Mouse (Mus musculus) adrenal gland, adult 2 months (tissue): ENCODE data around the gene Naga. TPM values are rescaled to one million over a fixed set of nuclear protein-coding genes. Genes with fewer than 3 reads are reported as not detected.
A peak's percentile ranks its signal among the peaks of the same experiment; 100 is the strongest.

Source experiments
- DNase-seq: peaks from one replicate; pipeline ENCODE4 v3.0.0; 2021
- polyA plus RNA-seq: library from polyadenylated mRNA; depleted of rRNA; stranded (reverse); fragments of >200 nt; gene quantifications from 2 replicates; pipeline ENCODE4 v1.2.3, GENCODE M21; 2012
- total RNA-seq, 2 experiments: library from RNA; stranded (reverse); gene quantifications; 2 replicates each; pipeline ENCODE4 v1.2.3; 2021

The Naga gene
- total and polyA plus RNA-seq, 3 experiments: 62.8 to 165 (median 64.0) TPM

DNA sequence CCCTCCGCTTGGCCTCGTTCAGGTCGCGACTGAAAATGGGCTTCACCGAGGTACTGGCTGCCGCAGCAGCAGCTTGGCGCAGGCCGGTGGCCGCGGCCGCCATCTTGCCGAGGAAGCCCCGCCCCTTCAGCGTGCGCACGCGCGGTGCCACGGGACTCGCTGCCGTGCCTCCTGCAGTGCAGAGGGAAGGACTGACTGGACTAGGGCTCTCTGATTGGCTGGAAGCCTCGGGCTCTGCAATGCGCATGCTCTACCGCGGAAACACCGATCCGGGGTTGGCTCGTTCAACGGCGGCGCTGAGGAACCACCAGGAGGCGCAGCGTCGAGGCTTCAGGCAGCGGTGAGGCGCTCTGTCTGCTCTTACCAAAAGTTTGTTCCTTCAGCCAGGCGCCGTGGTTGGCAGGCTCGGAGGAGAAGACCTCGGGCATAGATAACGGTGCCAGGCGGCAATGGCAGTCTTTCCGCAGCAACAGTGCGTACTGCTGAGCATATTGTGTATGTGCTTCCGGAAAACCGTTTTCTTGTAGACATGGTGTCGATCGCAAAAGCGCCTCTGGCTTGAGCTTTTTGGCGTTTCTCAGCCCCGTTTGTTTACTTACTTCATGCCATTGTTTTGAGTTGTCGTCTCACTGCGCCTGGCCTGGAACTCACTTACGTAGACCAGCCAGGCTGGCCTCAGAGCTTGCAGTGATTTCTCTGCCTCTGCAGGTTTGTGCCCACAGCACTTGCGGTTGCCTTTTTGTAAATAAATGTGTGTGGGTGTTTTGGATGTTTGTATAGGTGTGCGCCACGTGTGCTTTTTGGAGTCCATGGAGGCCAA is 15.6 kb upstream of the Naga start, which contains the start of gene Ndufa6:
Ndufa6 (minus strand) TSS at position 197 of the 820 bp plus-strand sequence.
- DNase-seq: peak; percentile 98

DNA sequence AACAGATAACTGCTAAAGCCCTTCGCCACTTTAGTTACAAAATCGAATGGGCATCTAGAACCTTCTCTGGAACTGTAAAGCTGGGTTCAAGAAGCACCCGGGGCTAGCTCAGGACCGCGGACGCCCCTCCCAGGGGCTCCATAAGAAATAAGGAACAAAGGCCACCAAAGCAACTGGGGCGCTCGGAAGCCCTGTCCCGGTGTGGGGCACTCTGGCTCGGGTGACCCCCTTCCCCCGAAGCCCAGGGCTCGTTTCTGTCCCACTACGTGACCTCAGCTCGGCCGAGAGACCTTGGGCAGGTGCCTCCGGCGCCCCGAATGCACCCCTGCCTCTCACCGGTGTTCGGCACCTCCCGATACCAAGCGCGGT is 15.0 kb upstream of the Naga start:
- DNase-seq: no peak

DNA sequence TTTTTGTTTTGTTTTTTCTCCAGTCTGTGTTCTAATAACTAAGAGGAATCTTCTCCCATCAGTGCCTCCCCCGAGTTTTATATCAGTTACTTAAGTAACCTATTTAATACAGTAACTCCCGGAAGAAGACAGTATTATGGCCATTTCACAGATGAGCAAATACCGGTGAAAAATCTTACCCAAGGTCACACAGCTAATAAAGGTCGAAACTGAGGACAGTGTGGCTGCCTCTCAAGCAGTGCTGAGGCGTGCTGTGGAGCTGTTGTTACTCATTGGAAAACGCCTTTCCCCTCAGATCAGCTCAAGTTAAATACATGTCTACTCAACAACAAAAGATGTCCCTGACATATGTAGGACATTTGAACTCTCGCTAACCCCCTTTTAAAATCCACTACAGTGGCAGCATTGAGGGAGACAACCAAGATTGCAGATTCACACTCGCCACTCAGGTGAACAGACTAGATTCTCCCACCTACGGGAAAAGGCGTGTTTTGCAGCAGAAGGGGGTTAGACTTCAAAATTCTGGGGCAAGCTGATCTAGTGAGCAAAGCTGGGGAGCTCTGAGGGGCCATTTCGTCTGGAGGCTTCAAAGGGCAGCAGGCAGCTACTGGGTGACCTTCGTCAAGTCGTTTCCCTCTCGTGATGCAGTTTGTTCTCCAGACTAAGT is 14.5 kb upstream of the Naga start:
- peak; percentile 51 for DNase-seq

DNA sequence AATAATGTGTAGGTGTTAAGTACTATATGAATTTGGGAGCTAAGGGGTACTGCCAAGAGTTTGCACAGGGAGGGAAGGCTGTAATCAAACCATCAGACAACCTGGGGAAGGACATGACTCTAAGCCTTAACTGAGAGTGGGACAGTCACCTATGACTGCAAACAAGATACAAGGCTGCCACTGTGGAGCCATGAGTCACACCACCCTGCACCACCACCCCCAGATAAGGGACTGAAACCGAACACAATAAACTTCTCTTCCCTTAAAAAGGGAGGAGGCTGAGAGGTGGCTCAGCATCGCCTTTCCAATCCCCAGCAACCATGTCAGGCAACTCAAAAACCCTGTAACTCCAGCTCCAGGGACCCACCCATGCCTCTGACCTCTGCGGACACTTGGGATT is 12.8 kb upstream of the Naga start:
- peak; percentile 46 for DNase-seq

DNA sequence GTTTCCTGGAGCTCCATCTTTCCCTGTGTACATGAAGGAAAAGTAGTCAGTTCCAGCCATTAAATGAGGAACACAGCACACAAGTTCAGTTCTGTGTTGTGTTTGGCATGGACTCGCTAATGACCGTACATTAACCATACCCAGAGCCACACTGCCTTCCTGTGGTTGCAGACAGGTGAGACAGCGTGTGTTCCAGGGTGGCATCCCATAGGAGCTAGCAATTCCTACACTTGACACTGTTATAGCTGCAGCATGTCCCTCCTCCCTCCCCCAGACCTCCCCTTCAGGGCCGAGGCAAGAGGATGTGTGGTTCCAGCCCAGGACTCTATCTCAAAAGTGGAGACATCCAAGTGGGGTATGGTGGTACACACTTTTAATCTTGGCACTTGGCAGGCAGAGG is 11.6 kb upstream of the Naga start:
- DNase-seq: no peak

DNA sequence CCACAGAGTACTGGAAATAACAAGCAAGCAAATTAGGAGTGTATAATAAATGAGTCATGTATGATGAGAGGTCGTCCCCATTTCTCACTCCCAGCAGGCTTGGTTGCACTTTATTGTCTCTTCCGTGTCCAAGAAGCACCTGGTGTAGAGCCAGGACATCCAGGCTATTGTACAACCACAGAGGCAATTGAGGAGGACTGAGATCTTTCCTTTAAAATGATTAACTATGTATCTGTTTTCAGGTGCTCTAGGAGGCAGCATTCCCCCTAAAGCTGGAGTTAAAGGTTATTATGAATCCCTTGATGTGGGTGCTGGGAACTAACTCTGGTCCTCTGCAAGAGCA is 10.2 kb upstream of the Naga start:
- no peak for DNase-seq

DNA sequence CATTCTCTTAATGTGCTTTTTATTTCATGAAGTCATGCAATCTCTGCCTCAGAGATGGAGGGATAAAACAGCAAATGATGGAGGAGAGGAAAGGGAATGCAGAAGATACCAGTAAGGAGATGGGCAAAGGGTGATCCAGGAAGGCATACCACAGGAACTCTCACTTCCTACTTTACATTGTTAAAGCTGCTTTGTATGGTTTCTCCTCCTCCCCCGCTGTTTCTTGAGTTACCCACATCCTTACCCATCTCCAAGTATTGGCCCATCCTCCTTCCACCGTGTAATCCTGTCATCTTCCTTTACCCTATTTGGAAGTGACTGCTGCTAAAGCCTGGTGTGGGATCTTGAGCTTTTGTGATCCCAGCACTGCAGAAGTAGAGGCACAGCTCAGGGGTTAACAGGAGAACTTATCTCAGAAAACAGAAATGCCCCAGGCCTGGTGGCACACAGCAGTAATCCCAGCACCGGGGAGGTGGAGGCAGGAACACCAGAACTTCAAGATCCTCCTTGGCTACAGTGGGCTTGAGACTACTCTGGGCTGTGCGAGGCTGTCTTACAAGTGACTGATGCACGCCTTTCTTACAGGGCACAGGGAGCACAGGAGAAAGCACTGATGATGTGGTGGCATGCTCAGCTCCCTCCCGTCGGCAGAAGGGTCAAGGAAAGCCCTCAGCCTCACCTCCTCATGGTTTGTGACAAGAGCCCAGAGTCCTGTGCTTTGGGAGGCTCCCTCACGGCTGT is 9.7 kb upstream of the Naga start:
- no peak for DNase-seq

DNA sequence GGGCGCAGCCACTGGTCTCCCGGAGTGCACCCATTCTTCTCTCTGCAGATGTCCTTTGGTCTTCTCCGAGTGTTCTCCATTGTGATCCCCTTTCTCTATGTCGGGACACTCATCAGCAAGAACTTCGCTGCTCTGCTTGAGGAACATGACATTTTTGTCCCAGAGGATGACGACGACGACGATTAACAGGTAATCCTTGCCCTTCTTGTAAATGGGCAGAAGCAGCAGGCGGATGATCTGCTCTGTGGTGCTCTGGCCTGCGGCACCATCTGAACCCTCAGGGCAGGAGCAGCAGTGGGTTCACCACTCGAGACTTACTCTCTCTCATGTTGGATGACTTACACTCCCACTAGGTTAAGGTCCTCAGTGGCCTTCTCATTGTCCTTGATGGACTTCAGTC is 9.1 kb upstream of the Naga start:
- no peak for DNase-seq

DNA sequence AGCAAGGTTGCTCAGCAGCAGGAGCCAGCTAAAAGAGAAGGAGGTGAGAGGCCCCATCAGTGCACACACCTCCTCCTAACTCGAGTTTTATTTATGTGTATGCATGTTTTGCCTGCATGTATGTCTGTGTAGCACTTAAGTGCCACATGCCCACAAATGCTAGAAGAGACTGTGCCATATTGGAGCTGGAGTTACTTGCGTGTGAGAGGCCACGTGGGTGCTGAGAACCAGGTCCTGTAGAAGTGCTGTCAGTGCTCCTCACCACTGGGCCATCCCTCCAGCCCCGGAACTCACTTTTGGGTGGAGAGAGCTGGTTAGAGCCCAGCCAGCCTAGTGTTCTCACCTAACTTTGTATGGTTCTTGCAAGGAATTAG is 8.6 kb upstream of the Naga start:
- no peak for DNase-seq

DNA sequence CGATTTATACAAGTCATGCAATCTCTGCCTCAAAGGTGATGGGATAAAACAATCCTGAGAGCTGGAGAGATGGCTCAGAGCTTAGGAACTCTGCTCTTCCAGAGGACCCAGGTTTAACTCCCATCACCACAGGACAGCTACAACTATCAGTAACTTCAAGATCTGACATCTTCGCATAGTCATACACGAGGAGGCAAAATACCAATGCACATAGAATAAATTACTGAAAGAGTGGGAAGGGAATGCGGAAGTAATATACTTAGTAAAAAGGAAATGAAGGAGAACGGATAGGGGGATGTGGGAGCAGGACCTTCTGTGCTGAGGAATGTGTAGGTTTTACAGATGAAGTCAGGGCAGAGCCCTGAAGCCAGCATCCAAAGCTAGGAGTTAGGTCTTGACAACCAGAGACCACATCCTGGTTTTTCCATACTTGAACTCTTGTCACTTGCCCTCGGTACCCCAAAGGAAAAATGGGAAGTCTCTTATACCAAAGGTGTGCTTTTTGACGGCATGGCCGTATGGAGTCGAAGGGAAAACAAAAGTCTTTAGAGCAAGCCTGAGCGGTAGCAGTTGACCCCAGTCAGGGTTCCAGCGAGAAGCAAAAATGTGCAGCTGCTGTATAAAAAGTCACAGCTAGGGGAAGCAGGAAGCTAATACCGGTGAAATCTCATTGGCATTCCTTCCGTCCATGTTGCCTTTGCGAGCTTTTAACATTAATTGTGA is 8.0 kb upstream of the Naga start:
- DNase-seq: no peak

DNA sequence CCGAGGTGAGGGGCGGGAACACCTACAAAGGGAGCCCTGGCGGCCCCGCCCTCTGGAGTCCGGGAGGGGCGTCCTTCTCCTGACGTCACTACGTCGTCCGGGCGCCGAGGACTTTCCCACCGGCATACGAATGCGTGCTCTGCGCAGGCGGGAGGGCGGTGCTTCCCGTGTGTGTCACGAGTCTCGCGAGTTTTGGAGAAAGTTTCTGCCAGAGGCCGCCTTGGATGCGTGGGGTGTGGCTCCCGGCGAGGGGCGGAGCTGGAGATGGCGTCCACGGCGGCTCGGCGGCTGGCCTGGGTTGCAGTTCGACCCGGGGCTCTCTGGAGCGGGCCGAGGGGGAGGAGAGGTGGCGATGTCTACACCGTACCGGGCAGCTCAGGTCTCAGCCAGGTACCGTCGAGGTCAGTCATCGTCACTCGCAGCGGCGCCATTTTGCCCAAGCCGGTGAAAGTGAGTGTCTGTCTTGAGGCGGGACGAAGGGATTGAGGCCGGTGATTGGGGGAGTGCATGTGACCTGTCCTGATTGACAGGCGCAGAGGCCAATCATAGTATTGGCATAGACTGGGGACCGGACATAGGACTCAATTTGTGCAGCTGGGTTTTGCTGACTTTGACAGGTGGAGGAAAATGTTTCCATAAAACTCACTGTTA is 7.2 kb upstream of the Naga start:
- peak; percentile 98 for DNase-seq

DNA sequence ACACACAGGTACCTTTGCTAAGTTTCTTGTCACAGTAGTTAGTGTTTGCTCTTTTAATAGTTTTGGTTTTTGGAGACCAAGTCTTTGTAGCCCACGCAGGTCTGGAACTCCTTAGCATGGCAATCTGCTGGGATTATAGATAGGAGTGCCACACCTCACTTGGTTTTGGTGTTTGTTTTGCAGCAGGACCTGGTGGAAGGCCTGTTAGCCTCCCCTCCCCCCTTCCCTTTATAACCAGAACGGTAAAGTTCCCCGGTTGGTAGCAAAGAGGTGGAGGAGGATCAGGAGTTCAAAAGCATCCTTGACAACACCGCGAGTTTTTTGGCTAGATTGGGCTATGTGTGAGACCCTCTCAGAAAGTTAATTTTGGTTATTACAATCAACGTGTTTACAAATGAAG is 6.2 kb upstream of the Naga start:
- DNase-seq: no peak

DNA sequence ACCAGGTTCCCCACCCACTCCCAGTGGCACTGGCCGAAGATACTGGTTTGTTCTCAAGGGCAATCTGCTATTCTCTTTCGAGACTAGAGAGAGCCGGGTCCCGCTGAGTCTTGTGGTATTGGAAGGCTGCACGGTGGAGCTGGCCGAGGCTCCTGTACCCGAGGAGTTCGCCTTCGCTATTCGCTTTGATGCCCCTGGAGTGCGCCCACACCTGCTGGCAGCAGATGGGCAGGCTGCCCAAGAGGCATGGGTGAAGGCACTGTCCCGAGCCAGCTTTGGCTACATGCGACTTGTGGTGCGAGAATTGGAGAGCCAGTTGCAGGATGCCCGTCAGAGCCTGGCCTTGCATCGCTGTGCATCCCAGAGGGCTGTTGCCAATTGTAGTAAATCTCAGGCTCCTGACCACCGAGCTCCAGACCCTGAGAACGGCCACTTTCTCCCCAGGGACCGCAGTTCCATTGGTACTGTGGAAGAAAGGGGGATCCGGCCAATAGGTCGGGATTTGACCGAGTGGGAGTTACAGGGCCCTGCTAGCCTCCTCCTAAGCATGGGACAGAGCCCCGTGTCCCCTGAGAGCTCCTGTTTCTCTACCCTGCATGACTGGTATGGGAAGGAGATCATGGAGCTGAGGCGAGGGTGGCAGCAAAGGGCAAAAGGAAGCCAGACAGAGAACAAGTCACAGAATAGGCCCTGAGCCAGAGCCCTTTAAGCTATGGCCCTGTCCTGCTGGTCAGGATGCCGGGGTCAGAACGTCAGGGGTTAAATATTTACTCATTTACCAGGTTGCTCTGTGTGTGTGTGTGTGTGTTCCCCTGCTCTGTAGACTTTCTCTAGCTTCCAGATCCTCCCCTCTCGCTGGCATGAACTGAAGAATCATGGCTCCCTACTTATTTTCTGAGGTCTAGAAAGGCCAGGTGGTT is 4.9 kb upstream of the Naga start:
- DNase-seq: no peak

DNA sequence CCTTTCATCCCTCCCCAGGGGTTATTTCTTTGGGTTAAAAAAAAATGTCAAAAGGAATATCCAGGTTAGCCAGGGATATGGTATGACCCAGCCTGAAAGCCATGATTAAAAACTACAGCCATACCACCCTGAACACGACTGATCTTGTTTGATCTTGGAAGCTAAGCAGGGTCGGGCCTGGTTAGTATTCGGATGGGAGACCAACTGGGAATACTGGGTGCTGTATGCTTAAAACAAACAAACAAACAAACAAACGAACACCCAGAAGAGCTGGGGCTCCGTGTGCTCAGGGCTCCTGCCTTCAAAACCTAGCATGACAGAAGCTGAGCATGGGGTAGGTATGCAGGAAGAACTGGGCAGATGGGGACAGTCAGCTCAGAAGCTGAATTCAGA is 3.8 kb upstream of the Naga start:
- DNase-seq: no peak

DNA sequence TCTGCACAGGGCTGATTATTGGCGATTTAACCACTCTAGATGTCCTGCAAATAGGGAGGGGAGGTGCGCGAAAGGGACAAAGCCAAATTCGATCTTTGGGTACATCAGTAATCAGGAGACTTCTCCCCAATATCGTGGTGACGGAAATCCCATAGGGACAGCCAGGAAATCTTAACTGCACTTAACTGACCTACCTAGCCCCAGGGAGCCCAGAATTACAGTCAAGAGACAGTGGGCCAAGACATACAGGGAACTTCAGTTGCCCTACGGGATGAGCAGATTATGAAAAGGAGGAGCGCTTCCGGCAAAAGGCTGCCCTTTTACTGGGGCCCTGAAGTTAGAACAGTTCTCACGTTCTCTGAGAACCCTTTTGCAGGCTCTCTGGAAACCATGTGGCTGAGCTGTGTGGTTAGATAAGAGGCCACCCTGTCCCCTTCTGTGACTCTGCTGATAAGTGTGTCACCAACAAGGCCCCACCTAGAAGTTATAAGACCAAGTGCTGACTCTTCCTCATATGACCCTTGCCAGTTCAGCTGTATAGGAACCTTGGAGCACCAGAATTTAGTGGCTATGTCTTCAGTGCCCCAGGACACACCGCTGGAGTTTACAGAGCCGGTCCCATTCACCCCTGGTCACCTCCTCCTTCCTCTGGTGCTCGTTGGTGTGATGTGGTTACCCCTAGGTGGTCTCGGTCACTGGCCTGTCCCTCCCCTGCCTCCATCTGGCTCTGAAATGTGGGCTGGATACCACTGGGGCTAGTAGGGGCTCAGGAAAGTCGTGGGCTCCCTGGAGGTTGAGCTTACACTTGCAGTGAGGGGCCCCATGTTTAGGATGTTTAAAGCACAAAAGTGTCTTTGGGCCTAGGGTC is 3.2 kb upstream of the Naga start:
- DNase-seq: no peak

DNA sequence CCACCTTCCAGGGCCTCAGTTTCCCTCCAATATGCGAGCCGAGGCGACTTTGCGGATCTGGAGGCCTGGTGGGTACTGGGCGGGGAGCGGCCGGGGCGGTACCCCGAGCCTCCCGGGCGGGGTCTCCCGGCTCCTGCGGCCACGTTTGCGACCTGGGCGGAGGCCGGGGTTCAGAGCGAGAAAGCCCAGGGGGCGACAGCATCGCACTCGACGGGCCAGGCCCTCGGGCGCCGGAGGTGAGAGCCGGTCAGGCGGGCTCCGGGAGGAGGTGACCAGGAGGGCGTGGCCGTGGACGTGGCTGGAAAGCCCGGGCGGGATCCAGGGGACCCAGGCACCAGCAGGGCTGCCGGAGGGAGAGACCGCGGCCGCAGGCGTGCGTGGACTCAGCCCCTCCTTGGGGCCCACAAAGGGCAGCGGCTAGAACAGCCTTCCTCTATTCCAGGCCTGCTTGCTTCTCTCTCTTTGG is 2.3 kb upstream of the Naga start:
- DNase-seq: peak; percentile 61

DNA sequence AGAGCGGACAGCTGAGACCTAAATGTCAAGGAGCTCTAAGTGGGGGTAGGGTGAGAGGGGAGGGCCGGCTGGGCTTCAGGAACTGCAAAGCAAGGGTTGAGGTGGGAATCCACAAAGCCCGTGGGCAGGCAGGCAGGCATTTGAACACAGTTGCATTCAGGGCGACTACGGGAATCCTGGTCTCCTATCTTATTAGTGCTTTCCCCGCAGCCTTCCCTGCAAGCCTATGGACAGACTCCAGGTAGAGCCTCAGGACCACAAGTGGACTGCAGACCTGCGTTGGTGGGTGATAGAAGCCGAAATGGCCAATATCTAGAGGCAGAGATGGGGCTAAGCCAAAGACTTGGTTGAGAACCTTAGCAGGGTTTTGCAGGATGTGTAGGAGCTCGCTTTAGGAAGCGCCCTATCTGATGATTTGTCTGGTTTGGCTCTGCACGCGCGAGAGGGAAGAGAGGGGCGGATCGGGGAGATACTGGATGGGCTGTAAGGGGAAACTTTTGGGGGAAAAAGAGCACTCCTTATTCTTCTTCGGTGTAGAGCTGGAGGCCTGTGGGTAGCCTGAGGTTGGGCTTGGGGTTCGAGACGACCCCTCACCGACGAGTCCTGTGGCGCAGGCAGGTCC is 1.8 kb upstream of the Naga start:
- no peak for DNase-seq

DNA sequence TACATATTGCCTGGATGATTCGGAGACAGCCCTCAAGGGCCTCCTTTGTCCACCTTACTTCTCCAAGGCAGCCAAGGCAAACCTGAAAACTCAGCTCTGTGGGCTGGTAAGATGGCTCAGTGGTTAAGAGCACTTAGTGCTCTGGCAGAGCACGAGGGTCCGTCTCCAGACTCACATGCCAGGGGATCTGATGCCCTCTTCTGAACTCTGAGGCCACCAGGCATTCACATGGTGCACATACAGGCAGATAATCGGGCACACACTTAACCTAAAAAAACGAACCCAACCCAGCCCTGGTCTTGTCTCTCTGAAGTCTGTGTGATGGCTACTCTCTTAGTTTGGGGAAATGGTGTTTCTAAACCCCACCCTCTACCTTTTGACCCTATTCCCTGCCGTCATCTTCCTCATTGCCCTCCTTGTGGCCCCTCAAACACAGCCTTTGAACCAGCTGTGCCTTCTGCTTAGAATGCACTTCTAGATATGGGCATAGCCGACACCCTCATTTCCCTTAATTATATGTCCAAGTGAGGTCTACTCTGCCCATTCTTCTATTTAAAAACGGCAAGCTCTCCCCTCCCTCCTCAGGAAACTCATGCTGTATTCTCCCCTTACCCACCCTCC is 1.0 kb upstream of the Naga start:
- no peak for DNase-seq

DNA sequence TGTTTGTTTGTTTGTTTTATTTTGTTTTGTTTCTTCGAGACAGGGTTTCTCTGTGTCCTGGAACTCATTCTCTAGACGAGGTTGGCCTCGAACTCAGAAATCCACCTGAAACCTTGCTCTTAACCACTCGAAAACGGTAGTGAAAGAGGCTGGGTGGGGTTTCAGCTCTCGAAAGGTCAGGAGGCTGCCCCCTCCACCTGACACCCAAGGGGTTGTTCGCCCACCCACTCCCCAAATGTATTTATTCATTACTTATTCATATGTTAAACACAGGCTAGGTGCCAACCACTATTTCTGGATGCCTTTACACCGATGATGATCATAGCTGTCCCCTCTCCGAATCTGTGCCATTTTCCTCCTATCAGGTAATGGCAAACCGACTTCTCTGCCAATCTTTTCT is 425 bp upstream of the Naga start:
- DNase-seq: no peak
